Mouse (Mus musculus): Measurements from ENCODE around the gene Prss42. TPM values are rescaled to one million over a fixed set of nuclear protein-coding genes. Genes with fewer than 3 reads are reported as not detected.

The Prss42 gene
- 0.15 TPM in 1 of 2 replicates, not detected in the other for polyA plus RNA-seq (2015; fragmentation: Nextera tagmentation; extraction: Ambion mirVana)

DNA sequence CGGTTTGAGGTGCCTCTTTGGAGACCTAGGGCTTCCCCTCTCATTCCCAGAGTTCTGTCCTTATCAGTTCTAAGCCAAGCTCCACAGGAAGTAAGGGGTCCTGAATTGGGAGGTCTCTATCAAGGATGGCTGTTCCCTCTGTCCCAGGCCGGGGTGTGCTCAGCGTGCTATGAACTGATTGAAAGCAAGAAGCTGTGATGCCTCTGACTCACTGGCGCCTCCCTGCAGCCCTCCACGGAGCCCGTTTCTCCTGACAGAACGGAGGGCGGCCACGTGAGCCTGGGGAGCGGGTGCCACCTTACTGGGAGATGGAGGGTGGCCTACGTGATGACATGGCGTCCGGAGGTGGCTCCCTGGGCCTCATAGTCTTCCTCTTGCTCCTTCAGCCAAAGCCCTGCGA, at the start of gene Prss42:
Gene Prss42, plus strand, starts transcription at position 301 of the 400 bp plus-strand sequence.
- no peak for ATAC-seq (replicated peaks; ENCODE audit: insufficient number of reproducible peaks, insufficient read depth, low FRiP score, low read depth)
- H3K9ac ChIP-seq = no peak within 1 kb of the TSS
- no peaks in the 10 kb centered on the region for H3K9me3 ChIP-seq (replicated peaks)
- H3K27ac ChIP-seq = no peak within 1 kb of the TSS
- no peaks in the 10 kb centered on the region for H3K27me3 ChIP-seq
- WGBS = 85% methylated on average over 14 of the region's 14 CpGs
- no peaks in the 10 kb centered on the region for H3K36me3 ChIP-seq
- H3K4me2 ChIP-seq = no peak within 1 kb of the TSS
- no peaks in the 10 kb centered on the region for H3K4me1 ChIP-seq (replicated peaks)
- H3K4me3 ChIP-seq = no peak within 1 kb of the TSS

DNA sequence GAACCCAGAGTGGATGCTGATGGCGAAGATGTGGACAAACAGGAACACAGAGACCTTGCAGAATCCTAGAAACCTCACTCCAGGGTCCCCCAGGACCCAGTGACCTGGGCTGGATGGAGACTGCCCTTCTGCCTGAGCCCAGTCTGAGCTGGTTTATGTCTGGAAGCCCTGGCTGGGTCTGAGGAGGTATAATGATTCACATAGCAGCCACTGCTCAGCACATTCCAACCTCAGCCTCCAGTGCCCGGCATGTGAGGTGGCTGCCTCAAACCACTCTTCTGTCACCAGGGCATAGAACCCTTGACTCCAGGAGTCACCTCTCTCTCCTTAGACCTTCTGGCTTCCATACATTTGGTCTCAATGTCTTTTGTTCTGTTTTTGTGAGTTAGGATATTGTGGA, 49.5 kb upstream of the Prss42 start:
- no peak for ATAC-seq (replicated peaks; ENCODE audit: insufficient number of reproducible peaks, insufficient read depth, low FRiP score, low read depth)
- H3K27me3 ChIP-seq = peaks cover 14% of the 10 kb centered on the region; the same call in 1 of the 2 replicates
- no peaks in the 10 kb centered on the region for H3K9me3 ChIP-seq (replicated peaks)
- H3K4me1 ChIP-seq (replicated peaks) = peaks cover 46% of the 10 kb centered on the region
- no peak overlapping the region for H3K4me3 ChIP-seq
- 62% methylated on average over 2 of the region's 2 CpGs for WGBS
- no peaks in the 10 kb centered on the region for H3K36me3 ChIP-seq
- no peak overlapping the region for H3K4me2 ChIP-seq
- H3K9ac ChIP-seq = no peak overlapping the region
- H3K27ac ChIP-seq = no peak overlapping the region

DNA sequence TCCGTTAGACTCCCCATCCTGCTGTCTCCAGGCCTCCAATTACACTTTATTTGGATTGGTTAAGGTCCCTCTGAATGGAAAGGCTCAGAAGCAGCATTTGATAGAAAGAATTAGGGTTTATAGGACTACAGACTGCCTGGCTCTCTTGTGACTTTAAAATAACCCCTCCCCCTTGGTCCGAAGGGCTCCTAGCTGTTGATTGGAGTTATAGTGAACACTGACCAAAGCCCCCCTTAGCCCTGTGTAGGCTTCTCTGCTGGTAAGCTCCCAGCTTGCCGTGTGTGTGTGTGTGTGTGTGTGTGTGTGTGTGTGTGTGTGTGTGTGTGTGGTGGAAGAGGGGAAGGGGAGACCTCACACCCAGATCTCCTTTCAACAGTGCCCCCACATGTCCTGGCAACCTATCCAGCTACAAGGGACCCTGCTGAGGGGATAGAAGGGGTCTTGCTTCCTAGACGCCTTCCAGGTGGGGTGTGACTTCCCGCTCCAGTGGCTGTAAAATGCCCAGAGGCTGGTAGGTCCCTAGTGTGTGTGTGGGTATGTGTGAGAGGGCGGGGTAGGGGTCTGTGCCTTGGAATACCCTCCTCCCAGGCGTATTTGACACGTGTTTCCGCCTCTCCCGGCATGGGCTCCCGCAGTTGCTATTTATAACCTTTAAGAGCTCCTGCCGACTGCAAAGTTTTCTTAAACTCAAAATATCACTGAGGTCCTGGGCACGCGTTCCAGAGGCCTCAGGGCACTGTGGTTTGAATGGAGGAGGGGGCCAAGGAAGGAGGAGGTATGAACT, 47.4 kb upstream of the Prss42 start:
- no peak overlapping the region for H3K4me3 ChIP-seq
- WGBS = 9% methylated on average over 14 of the region's 14 CpGs
- H3K36me3 ChIP-seq = no peaks in the 10 kb centered on the region
- peak; percentile 71 for ATAC-seq (replicated peaks; ENCODE audit: insufficient number of reproducible peaks, insufficient read depth, low FRiP score, low read depth)
- no peaks in the 10 kb centered on the region for H3K9me3 ChIP-seq (replicated peaks)
- H3K9ac ChIP-seq = 0 out of 2 replicates have a peak overlapping the region, but pooled peaks have one; percentile 30
- H3K27ac ChIP-seq = peak overlapping the region; percentile 84
- H3K4me2 ChIP-seq = peak overlapping the region; percentile 46
- H3K27me3 ChIP-seq = no peaks in the 10 kb centered on the region
- peaks cover 44% of the 10 kb centered on the region for H3K4me1 ChIP-seq (replicated peaks)

DNA sequence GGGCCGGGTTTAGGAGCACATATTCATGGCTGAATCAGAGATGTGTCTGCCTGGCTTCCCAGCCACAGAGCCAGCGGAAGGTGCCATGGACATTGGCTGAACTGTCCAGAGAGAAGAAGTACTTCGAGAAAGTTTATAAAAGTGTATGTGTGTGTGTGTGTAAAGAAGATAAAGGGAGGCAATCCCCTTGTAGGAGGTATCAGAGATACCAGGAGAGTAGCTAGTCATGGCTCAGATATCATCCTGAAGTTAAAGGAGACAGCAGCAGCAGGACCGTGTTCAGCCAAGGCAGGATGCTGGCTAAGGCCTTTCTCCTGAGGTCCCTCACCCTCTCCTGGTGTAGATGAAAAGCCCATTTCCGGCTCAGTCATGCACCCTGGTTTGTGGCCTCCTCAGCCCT, 46.6 kb upstream of the Prss42 start:
- H3K4me1 ChIP-seq (replicated peaks) = peaks cover 37% of the 10 kb centered on the region
- no peaks in the 10 kb centered on the region for H3K9me3 ChIP-seq (replicated peaks)
- no peak overlapping the region for H3K9ac ChIP-seq
- H3K4me3 ChIP-seq = no peak overlapping the region
- 55% methylated on average over 5 of the region's 5 CpGs for WGBS
- no peaks in the 10 kb centered on the region for H3K36me3 ChIP-seq
- no peak for ATAC-seq (replicated peaks; ENCODE audit: insufficient number of reproducible peaks, insufficient read depth, low FRiP score, low read depth)
- no peaks in the 10 kb centered on the region for H3K27me3 ChIP-seq
- peak overlapping the region; percentile 84 for H3K27ac ChIP-seq
- H3K4me2 ChIP-seq = peak overlapping the region; percentile 46

DNA sequence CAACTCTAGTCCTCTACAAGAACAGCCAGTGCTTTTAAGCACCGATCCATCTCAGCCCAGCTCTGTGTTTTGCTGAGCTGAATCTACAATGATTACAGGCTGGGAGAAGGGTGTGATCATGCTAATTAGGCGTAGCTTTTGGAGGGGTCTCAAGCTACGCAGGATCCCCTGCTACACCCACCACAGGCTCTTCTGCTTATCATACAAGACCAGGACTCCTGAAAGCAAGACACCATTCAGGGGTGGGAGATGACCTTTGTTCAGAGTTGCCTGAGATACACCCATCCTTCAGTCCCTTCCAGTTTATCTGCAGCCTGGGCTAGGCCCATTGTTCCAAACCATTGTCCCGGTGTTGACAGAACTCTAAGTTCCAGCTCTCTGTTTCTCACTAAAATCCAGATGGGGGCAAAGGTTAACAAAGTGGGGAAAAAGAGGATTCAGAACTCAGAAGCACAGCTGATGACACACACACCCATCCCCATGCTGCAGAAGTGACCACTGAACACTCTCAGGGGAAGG, 45.0 kb upstream of the Prss42 start:
- H3K27me3 ChIP-seq = no peaks in the 10 kb centered on the region
- no peak overlapping the region for H3K9ac ChIP-seq
- H3K27ac ChIP-seq = no peak overlapping the region
- ATAC-seq (replicated peaks; ENCODE audit: insufficient number of reproducible peaks, insufficient read depth, low FRiP score, low read depth) = no peak
- no peak overlapping the region for H3K4me3 ChIP-seq
- no peaks in the 10 kb centered on the region for H3K36me3 ChIP-seq
- no peaks in the 10 kb centered on the region for H3K9me3 ChIP-seq (replicated peaks)
- peaks cover 38% of the 10 kb centered on the region for H3K4me1 ChIP-seq (replicated peaks)
- no peak overlapping the region for H3K4me2 ChIP-seq
- 79% methylated on average over 4 of the region's 4 CpGs for WGBS

DNA sequence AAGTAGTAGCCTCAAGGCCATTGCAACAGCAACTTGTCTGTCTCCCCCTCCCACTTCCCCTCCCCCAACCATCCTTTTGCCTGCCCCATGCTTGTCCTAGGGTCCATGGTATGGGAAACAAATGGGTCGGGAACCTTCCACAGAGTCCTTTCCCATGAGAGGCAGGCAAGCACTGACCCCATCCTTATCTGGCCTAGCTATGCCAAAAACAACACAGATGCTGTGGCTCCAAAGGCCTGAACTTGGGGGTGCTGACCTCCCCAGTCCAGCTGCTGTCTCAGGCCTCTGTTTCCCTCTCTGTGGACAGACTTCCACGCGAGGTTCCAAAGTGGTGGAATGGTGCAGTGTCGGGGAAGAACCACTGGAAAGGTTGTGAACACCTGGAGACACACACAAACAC, 44.2 kb upstream of the Prss42 start:
- Histone ChIP-seq H3K4me3 (no peak overlapping the region), H3K4me1 (replicated peaks) (peaks cover 44% of the 10 kb centered on the region), H3K36me3 (no peaks in the 10 kb centered on the region), H3K27ac (no peak overlapping the region), H3K9me3 (replicated peaks) (no peaks in the 10 kb centered on the region), H3K9ac (no peak overlapping the region), H3K27me3 (no peaks in the 10 kb centered on the region), H3K4me2 (no peak overlapping the region)
- WGBS = 66% methylated on average over 4 of the region's 4 CpGs
- no peak for ATAC-seq (replicated peaks; ENCODE audit: insufficient number of reproducible peaks, insufficient read depth, low FRiP score, low read depth)

DNA sequence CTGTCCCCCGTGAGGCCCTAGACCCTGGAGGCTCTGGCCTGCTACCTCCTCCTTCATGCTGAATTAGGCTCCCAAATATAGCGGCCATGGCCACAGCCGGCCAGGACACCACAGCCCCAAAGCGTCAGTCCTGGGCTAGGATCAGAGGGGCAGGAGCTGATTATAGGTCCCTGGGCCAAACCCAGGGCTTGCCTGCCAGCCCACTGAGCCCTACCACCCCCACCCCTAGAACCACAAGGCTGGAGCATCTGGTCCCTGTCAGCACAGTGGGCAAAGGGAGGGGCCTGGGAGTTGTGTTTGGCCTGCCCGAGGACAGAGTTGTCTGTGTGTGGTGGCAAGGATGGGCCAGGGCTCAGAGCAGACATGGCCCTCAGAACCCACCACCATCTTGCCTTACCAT, 40.1 kb upstream of the Prss42 start:
- no peaks in the 10 kb centered on the region for H3K9me3 ChIP-seq (replicated peaks)
- H3K4me2 ChIP-seq = no peak overlapping the region
- H3K27ac ChIP-seq = no peak overlapping the region
- no peak overlapping the region for H3K4me3 ChIP-seq
- no peaks in the 10 kb centered on the region for H3K27me3 ChIP-seq
- WGBS = 76% methylated on average over 5 of the region's 5 CpGs
- no peak for ATAC-seq (replicated peaks; ENCODE audit: insufficient number of reproducible peaks, insufficient read depth, low FRiP score, low read depth)
- H3K9ac ChIP-seq = no peak overlapping the region
- H3K4me1 ChIP-seq (replicated peaks) = peaks cover 35% of the 10 kb centered on the region
- no peaks in the 10 kb centered on the region for H3K36me3 ChIP-seq

DNA sequence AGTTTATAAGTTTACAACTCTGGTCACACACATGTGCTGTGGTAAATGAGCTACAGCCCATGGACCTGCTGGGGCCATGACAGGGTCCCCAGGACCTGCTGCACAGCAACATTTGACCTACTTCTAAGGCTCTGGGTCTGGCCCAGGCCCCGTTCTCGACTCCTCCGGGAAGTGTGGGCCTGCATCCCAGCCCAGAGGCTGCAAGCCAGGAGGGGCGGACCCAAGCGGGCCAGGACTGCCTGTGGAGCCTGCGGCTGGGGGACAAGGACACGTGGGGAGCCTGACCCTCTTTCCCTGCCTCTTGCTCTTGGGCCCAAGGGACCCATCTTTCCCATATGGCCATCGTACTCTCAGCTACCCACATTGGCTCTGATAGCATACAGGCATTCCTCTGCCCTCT, 39.4 kb upstream of the Prss42 start:
- Histone ChIP-seq H3K4me3 (no peak overlapping the region), H3K27ac (no peak overlapping the region; the same call in 1 of the 2 replicates), H3K36me3 (no peaks in the 10 kb centered on the region), H3K9me3 (replicated peaks) (no peaks in the 10 kb centered on the region), H3K4me1 (replicated peaks) (peaks cover 32% of the 10 kb centered on the region), H3K9ac (no peak overlapping the region), H3K27me3 (no peaks in the 10 kb centered on the region), H3K4me2 (no peak overlapping the region)
- 58% methylated on average over 8 of the region's 8 CpGs for WGBS
- ATAC-seq (replicated peaks; ENCODE audit: insufficient number of reproducible peaks, insufficient read depth, low FRiP score, low read depth) = no peak

DNA sequence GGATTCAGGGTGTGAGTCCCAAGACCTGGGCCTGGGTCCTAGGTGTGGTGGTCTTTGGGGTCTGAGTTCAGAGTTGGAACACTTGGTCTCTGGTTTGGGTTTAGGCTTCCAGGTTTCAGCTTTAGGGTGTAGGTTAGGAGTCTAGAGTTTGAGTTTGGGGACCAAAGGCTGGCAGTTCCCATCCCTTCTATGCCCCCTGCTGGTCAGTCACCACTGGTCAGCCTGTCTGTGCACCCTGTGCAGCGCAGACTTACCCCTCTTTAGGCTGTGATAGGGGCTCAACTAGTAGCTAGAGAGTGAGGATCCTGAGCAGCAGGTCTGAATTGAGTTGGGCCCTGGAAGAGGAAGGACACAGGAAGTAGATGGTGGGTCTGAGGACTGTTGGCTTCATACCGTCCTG, 38.7 kb upstream of the Prss42 start:
- Histone ChIP-seq H3K27ac (no peak overlapping the region; the same call in 1 of the 2 replicates), H3K36me3 (no peaks in the 10 kb centered on the region), H3K9ac (no peak overlapping the region), H3K4me2 (no peak overlapping the region), H3K4me3 (no peak overlapping the region), H3K9me3 (replicated peaks) (no peaks in the 10 kb centered on the region), H3K27me3 (no peaks in the 10 kb centered on the region), H3K4me1 (replicated peaks) (peaks cover 29% of the 10 kb centered on the region)
- no peak for ATAC-seq (replicated peaks; ENCODE audit: insufficient number of reproducible peaks, insufficient read depth, low FRiP score, low read depth)
- 50% methylated on average over 2 of the region's 2 CpGs for WGBS

DNA sequence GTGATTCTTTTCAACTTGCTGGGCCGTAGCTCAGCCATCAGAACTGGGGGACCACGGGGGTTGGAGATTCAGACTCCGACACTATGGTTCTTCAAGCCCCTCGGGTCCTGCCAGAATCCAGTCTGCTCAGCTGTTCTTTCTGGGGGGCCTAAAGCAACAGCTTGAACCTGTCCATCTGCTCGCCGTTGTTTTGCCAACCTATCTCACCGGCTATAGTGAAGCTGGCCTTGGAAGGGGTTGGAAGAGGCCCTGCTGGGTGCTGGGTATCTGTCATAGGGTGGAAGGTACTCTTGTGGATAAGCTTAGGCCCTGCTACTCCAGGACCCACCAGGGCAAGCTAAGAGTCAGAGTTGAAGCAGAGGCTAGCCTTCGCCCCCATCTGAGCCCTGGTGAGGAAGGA, 37.1 kb upstream of the Prss42 start:
- Histone ChIP-seq H3K27me3 (no peaks in the 10 kb centered on the region), H3K4me3 (no peak overlapping the region), H3K9me3 (replicated peaks) (no peaks in the 10 kb centered on the region), H3K4me2 (no peak overlapping the region), H3K36me3 (no peaks in the 10 kb centered on the region), H3K27ac (no peak overlapping the region), H3K4me1 (replicated peaks) (peaks cover 32% of the 10 kb centered on the region), H3K9ac (no peak overlapping the region)
- no peak for ATAC-seq (replicated peaks; ENCODE audit: insufficient number of reproducible peaks, insufficient read depth, low FRiP score, low read depth)
- WGBS = 82% methylated on average over 8 of the region's 8 CpGs

DNA sequence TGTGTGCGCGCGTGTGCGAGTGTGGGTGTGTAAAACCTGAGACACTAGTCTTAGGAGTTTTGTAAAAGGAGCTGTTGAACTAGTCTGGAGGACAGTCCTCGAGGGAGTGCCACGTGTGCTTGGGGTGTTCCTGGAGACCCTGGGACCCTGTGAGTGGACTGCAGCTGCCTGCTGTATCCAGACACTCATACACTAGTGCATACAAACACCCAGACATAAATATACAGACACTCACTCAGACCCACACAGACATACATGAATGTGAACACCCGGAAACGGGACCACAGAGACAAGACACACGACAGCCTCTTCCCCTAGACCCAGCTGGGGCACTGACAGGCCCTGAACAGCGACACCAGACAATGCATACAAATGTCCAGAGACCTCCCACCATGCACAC, 35.2 kb upstream of the Prss42 start:
- no peak for ATAC-seq (replicated peaks; ENCODE audit: insufficient number of reproducible peaks, insufficient read depth, low FRiP score, low read depth)
- peak overlapping the region; percentile 69 for H3K27ac ChIP-seq
- peak overlapping the region; percentile 30 for H3K9ac ChIP-seq
- no peaks in the 10 kb centered on the region for H3K9me3 ChIP-seq (replicated peaks)
- H3K4me2 ChIP-seq = peak overlapping the region; percentile 49
- WGBS = 67% methylated on average over 10 of the region's 10 CpGs
- H3K36me3 ChIP-seq = no peaks in the 10 kb centered on the region
- no peaks in the 10 kb centered on the region for H3K27me3 ChIP-seq
- peak overlapping the region; percentile 60 for H3K4me3 ChIP-seq
- peaks cover 43% of the 10 kb centered on the region for H3K4me1 ChIP-seq (replicated peaks)

DNA sequence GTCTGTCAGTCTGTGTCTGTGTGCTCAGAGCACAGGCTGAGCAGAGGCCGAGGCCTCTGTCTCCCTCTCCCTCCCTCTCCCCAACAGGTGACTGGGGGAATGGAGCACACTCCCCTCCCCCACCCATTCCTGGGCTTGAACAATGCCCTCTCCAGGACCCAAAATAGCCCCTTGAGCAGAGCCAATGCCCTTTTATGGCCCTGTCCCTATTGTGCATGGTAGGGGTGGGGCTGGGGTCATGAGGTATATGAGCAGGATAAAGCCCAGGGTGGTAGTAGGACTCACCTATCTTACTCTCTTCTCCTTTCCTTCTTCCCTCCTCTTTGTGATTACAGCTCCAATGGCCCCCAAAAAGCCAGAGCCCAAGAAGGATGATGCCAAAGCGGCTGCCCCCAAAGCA, 34.6 kb upstream of the Prss42 start:
- Histone ChIP-seq H3K4me3 (peak overlapping the region; percentile 60), H3K9me3 (replicated peaks) (no peaks in the 10 kb centered on the region), H3K9ac (peak overlapping the region; percentile 73), H3K36me3 (no peaks in the 10 kb centered on the region), H3K4me1 (replicated peaks) (peaks cover 43% of the 10 kb centered on the region), H3K27ac (peak overlapping the region; percentile 92), H3K4me2 (peak overlapping the region; percentile 49), H3K27me3 (no peaks in the 10 kb centered on the region)
- 41% methylated on average over 2 of the region's 2 CpGs for WGBS
- ATAC-seq (replicated peaks; ENCODE audit: insufficient number of reproducible peaks, insufficient read depth, low FRiP score, low read depth) = peak; percentile 87

Measured in heart, embryonic 15.5 days (tissue).